Mouse (Mus musculus) E14TG2a.4 (cell line): ENCODE measurements around the gene Tlcd1.

Experiments used
- H3K27me3 ChIP-seq: 2 replicates; pipeline ENCODE4 v1.6.1; 2014; ENCODE audit warnings: low read length, control low read depth; ENCODE audit not compliant: insufficient read depth
- H3K36me3 ChIP-seq: 2 replicates; pipeline ENCODE4 v1.6.1; 2014; ENCODE audit warnings: low read length, control low read depth; ENCODE audit not compliant: insufficient read depth
- H3K4me1 ChIP-seq: replicated peaks from 2 replicates; pipeline ENCODE4 v1.6.1; 2014; ENCODE audit warnings: low read depth, low read length, control low read depth
- H3K4me3 ChIP-seq: replicated peaks from 2 replicates; pipeline ENCODE4 v1.5.1; 2014; ENCODE audit warnings: mild to moderate bottlenecking, low read length
- H3K9me3 ChIP-seq: 2 replicates; pipeline ENCODE4 v1.6.1; 2014; ENCODE audit warnings: low read length, control low read depth
- CTCF ChIP-seq: conservative IDR thresholded peaks from 2 replicates; pipeline ENCODE4 v1.5.1; 2014; ENCODE audit warnings: low read length
- NANOG ChIP-seq: IDR thresholded peaks from 2 replicates; pipeline ENCODE4 v1.6.1; 2014; ENCODE audit warnings: borderline replicate concordance, low read length, mixed read lengths
- POU5F1 ChIP-seq: IDR thresholded peaks from 2 replicates; pipeline ENCODE4 v1.6.1; 2014; ENCODE audit warnings: low read length, borderline replicate concordance

The Tlcd1 gene

GRCm38 (mm10) chr11:78164604-78164923 lies 11.9 kb upstream of the Tlcd1 start:
- H3K4me1 ChIP-seq: peaks cover 85% of the 10 kb centered on the region
- no peaks in the 10 kb centered on the region for H3K27me3 ChIP-seq
- H3K4me3 ChIP-seq: peak overlapping the region; percentile 98

GRCm38 (mm10) chr11:78164924-78165760 lies 11.4 kb upstream of the Tlcd1 start, which contains the start of gene Traf4:
Gene Traf4 (minus strand): TSS chr11:78165589.
- no peaks in the 10 kb centered on the region for H3K27me3 ChIP-seq
- TF ChIP-seq CTCF (no peak), NANOG (no peak), POU5F1 (no peak)
- H3K4me3 ChIP-seq: peak within 1 kb of the TSS; percentile 98
- peaks cover 85% of the 10 kb centered on the region for H3K4me1 ChIP-seq
- H3K36me3 ChIP-seq: peaks cover 45% of the 10 kb centered on the region
- no peaks in the 10 kb centered on the region for H3K9me3 ChIP-seq

More at GRCm38 (mm10) chr11:78164604-78164923, 11.9 kb upstream of the Tlcd1 start:
- TF ChIP-seq CTCF: no peak
- no peak for TF ChIP-seq POU5F1
- TF ChIP-seq NANOG: no peak
- Histone ChIP-seq H3K9me3 (no peaks in the 10 kb centered on the region), H3K36me3 (peaks cover 51% of the 10 kb centered on the region)

DNA sequence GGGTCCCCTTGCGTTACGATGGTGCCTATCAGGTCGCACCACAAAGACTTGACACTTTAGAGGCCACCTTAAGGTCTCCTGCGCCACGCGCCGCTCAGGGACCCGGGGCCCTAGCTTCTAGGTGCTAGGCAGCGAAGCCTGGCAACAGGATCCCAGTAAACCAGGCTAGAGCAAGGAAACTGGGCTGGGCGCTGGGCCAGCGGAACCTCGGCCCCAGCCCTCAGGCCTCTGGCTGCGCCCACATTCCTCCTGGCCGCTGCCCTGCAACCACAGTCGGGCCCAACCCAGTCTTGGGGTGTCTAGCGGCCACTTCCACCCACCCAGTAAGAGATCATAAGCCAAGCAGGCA lies 10.8 kb upstream of the Tlcd1 start:
- peaks cover 39% of the 10 kb centered on the region for H3K36me3 ChIP-seq
- H3K4me3 ChIP-seq: peak overlapping the region; percentile 98
- peaks cover 85% of the 10 kb centered on the region for H3K4me1 ChIP-seq
- TF ChIP-seq CTCF (no peak), POU5F1 (no peak), NANOG (no peak)
- no peaks in the 10 kb centered on the region for H3K9me3 ChIP-seq
- H3K27me3 ChIP-seq: no peaks in the 10 kb centered on the region

- H3K4me3 ChIP-seq: peak overlapping the region; percentile 98
- peaks cover 35% of the 10 kb centered on the region for H3K36me3 ChIP-seq
- peaks cover 85% of the 10 kb centered on the region for H3K4me1 ChIP-seq
- no peaks in the 10 kb centered on the region for H3K9me3 ChIP-seq
- H3K27me3 ChIP-seq: no peaks in the 10 kb centered on the region
- no peak for TF ChIP-seq POU5F1
These were observed 10.3 kb upstream of the Tlcd1 start for GRCm38 (mm10) chr11:78166161-78166560.

GRCm38 (mm10) chr11:78166640-78167039 lies 9.9 kb upstream of the Tlcd1 start:
- Histone ChIP-seq H3K36me3 (peaks cover 30% of the 10 kb centered on the region), H3K4me3 (peak overlapping the region; percentile 98), H3K27me3 (no peaks in the 10 kb centered on the region), H3K9me3 (no peaks in the 10 kb centered on the region), H3K4me1 (peaks cover 83% of the 10 kb centered on the region)
- TF ChIP-seq NANOG: no peak
- TF ChIP-seq POU5F1: no peak
- no peak for TF ChIP-seq CTCF

DNA sequence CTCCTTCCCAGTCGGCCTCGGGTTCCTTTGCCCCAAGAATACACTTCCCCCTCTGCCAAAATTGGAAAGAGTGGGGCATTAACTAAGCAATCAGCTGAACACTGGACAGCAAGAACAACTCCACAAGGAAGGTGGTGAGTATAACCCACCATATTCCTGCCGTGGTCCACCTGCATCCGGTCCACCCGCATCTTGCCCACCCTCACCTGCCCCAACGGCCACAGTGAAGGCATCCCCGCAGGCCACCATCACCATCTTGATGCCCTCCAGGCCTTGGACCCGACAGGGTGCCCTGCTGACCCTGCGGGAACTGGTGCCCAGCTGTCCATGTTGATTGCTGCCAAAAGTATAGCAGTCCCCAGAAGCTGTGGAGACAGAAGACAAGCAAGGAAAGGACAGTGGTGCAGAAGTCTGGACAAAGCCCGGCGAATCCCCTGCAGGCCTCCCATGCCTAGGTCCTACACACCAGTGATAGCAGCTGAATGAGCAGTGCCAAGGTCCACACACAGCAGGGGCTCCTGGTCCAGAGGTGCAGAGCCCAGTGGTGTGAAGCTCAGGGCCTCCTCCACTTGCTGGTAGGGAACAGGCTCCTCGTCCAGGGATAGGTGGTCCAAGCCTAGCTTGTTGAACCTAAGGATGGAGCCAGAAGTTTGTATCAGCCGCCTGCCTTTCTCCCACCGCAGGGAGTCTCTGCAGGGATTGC lies 9.1 kb upstream of the Tlcd1 start:
- Histone ChIP-seq H3K4me1 (peaks cover 83% of the 10 kb centered on the region), H3K9me3 (no peaks in the 10 kb centered on the region), H3K36me3 (peaks cover 30% of the 10 kb centered on the region), H3K27me3 (no peaks in the 10 kb centered on the region), H3K4me3 (peak overlapping the region; percentile 98)
- TF ChIP-seq CTCF (no peak), NANOG (no peak), POU5F1 (no peak)

DNA sequence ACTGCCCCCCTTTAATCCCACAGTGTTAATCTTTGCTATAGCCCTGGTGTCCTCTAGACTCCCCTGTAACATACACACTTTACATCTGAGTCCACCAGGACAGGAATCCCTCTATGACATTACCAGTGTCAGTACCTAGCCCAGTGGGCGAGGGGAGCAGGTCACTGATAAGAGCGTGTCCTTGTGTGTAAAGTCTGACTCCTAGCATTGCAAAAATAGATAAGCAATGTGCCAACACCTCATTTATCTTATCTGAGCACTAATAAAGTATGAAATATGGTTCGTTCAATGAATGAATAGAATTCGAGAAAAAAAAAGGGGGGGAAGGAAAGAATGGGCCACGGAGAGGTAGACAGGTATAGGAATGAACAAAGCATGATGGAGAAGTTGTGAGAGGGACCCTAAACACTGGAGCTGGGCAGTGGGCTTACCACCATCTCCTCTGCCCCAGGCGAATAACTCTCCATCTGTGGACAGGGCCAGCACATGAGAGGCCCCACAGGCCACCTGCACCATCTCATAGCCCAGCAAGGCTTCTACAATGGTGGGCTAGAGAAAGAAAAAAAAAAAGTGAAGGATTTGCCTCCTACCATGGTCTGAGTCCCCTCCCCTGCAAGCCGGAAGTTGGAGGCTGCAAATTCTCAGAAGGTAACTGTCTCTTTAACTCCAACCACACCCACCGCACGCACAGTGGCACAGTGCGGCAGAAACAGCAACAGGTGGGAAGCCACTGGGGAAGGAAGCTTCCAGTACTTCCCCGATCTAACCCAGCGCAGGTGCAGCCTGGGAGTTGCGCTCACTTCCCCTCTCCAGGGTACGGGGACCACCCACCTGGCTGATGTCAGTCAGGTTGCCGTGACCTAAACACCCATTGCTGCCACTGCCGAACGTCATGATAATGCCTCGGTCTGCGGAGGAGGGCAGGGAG lies 7.7 kb upstream of the Tlcd1 start:
- H3K27me3 ChIP-seq: no peaks in the 10 kb centered on the region
- H3K4me3 ChIP-seq: peak overlapping the region; percentile 35
- H3K9me3 ChIP-seq: no peaks in the 10 kb centered on the region
- H3K4me1 ChIP-seq: peaks cover 80% of the 10 kb centered on the region
- TF ChIP-seq POU5F1 (no peak), NANOG (no peak)
- peaks cover 25% of the 10 kb centered on the region for H3K36me3 ChIP-seq

DNA sequence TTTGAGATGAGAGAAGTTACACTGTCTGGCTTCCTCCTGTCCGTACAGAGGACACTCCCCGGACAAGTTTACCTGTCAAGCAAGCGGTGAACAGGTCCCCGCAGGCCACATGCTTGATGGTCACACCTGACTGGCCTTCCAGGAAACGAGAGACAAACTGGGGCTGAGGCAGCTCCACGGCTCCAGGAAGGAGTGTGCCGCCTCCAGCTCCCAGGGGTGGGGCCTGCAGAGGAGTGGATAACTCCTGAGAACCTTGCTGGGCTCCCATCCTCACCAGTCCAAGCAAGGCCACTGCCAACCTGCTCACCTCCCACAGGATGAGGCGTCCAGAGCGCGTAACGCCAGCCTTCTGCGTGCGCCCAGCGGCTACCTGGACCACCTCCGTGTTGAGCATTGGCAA lies 6.2 kb upstream of the Tlcd1 start:
- H3K36me3 ChIP-seq: peaks cover 25% of the 10 kb centered on the region
- no peaks in the 10 kb centered on the region for H3K27me3 ChIP-seq
- peaks cover 90% of the 10 kb centered on the region for H3K4me1 ChIP-seq
- H3K9me3 ChIP-seq: no peaks in the 10 kb centered on the region
- peak overlapping the region; percentile 69 for H3K4me3 ChIP-seq
- TF ChIP-seq CTCF: no peak
- TF ChIP-seq NANOG: no peak
- no peak for TF ChIP-seq POU5F1
